In genomic region chr9:123491917-123492585, GRCm38 (mm10) we compare ENCODE assay signal across 7 mouse cellular contexts. TPM values are rescaled to one million over a fixed set of nuclear protein-coding genes. Genes with fewer than 3 reads are reported as not detected.
DNase-seq lines count a peak whose midpoint lies in the region; ATAC-seq and TF ChIP-seq lines count a peak whose summit lies in the region.

No protein-coding gene starts in this region.

- H3K4me3 ChIP-seq in lung, embryonic 15.5 days, result no peak overlapping the region
- no peak overlapping the region for H3K4me3 ChIP-seq in embryonic facial prominence, embryonic 13.5 days
- H3K4me3 ChIP-seq in heart, embryonic 13.5 days, result no peak overlapping the region
- H3K4me3 ChIP-seq in kidney, postnatal 0 days (replicated peaks; ENCODE audit: low read depth, low read length), result no peak overlapping the region
- H3K4me3 ChIP-seq in midbrain, postnatal 0 days (ENCODE audit: low read depth, low read length), result no peak overlapping the region

- no peaks in the 10 kb centered on the region for H3K9me3 ChIP-seq in lung, embryonic 15.5 days
- H3K9me3 ChIP-seq in embryonic facial prominence, embryonic 13.5 days, result no peaks in the 10 kb centered on the region
- H3K9me3 ChIP-seq in heart, embryonic 13.5 days, result no peaks in the 10 kb centered on the region
- no peaks in the 10 kb centered on the region for H3K9me3 ChIP-seq in kidney, postnatal 0 days (replicated peaks; ENCODE audit: low read length)
- H3K9me3 ChIP-seq in midbrain, postnatal 0 days (ENCODE audit: low read length), result no peaks in the 10 kb centered on the region

- peak overlapping the region; percentile 27 for H3K27ac ChIP-seq in lung, embryonic 15.5 days
- H3K27ac ChIP-seq in embryonic facial prominence, embryonic 13.5 days, result peak overlapping the region; percentile 60; the same call in 1 of the 2 replicates
- peak overlapping the region; percentile 85 for H3K27ac ChIP-seq in heart, embryonic 13.5 days (replicated peaks)
- H3K27ac ChIP-seq in kidney, postnatal 0 days, result no peak overlapping the region
- no peak overlapping the region for H3K27ac ChIP-seq in midbrain, postnatal 0 days (ENCODE audit: low read depth, low read length)

- peaks cover 4% of the 10 kb centered on the region for H3K36me3 ChIP-seq in lung, embryonic 15.5 days
- H3K36me3 ChIP-seq in embryonic facial prominence, embryonic 13.5 days, result 0 out of 2 replicates have a peak, but pooled peaks cover 11% of the 10 kb centered on the region
- H3K36me3 ChIP-seq in heart, embryonic 13.5 days, result peaks cover 8% of the 10 kb centered on the region
- no peaks in the 10 kb centered on the region for H3K36me3 ChIP-seq in kidney, postnatal 0 days (ENCODE audit: insufficient read depth, low read length)
- no peaks in the 10 kb centered on the region for H3K36me3 ChIP-seq in midbrain, postnatal 0 days (ENCODE audit: insufficient read depth, low read length)

- no peak overlapping the region for H3K9ac ChIP-seq in lung, embryonic 15.5 days
- H3K9ac ChIP-seq in embryonic facial prominence, embryonic 13.5 days, result no peak overlapping the region
- peak overlapping the region; percentile 17; the same call in 1 of the 2 replicates for H3K9ac ChIP-seq in heart, embryonic 13.5 days
- no peak overlapping the region for H3K9ac ChIP-seq in kidney, postnatal 0 days (ENCODE audit: low read depth, low read length)
- no peak overlapping the region for H3K9ac ChIP-seq in midbrain, postnatal 0 days (replicated peaks; ENCODE audit: low read length, poor library complexity, severe bottlenecking)

- H3K4me2 ChIP-seq in lung, embryonic 15.5 days, result no peak overlapping the region
- no peak overlapping the region; the same call in 1 of the 2 replicates for H3K4me2 ChIP-seq in embryonic facial prominence, embryonic 13.5 days
- peak overlapping the region; percentile 24 for H3K4me2 ChIP-seq in heart, embryonic 13.5 days
- H3K4me2 ChIP-seq in kidney, postnatal 0 days (ENCODE audit: low read length), result no peak overlapping the region
- no peak overlapping the region for H3K4me2 ChIP-seq in midbrain, postnatal 0 days (ENCODE audit: low read depth, low read length, poor library complexity, severe bottlenecking)

- H3K4me1 ChIP-seq in lung, embryonic 15.5 days, result peaks cover 65% of the 10 kb centered on the region
- H3K4me1 ChIP-seq in embryonic facial prominence, embryonic 13.5 days, result peaks cover 48% of the 10 kb centered on the region
- H3K4me1 ChIP-seq in heart, embryonic 13.5 days, result peaks cover 75% of the 10 kb centered on the region
- peaks cover 32% of the 10 kb centered on the region for H3K4me1 ChIP-seq in kidney, postnatal 0 days (replicated peaks; ENCODE audit: insufficient read depth, low read length)
- peaks cover 6% of the 10 kb centered on the region; the same call in 1 of the 2 replicates for H3K4me1 ChIP-seq in midbrain, postnatal 0 days (ENCODE audit: insufficient read depth, low read length)

- no peak for TF ChIP-seq CTCF in kidney, postnatal 0 days (IDR thresholded peaks at IDR 0.05; ENCODE audit: low read depth)
- TF ChIP-seq CTCF in midbrain, postnatal 0 days (IDR thresholded peaks at IDR 0.05), result no peak

- no peak for DNase-seq in lung, postnatal 36 days
- no peak for DNase-seq in kidney, postnatal 0 days (ENCODE audit: low spot score)
- DNase-seq in midbrain, postnatal 0 days (ENCODE audit: low spot score), result peak; percentile 71
- no peak for DNase-seq in ovary, postnatal 10 days (ENCODE audit: low spot score)

- ATAC-seq in lung, embryonic 15.5 days (ENCODE audit: borderline replicate concordance, extremely low read depth, low FRiP score, low TSS enrichment), result peak; percentile 66
- peak; percentile 77; the same call in 1 of the 2 replicates for ATAC-seq in embryonic facial prominence, embryonic 13.5 days (ENCODE audit: insufficient number of reproducible peaks, insufficient read depth, low FRiP score, low TSS enrichment, low read depth)
- ATAC-seq in heart, embryonic 13.5 days (ENCODE audit: extremely low read depth, insufficient number of reproducible peaks, low FRiP score, low TSS enrichment), result peak; percentile 75
- ATAC-seq in kidney, postnatal 0 days (replicated peaks; ENCODE audit: low FRiP score, low read depth), result peak; percentile 48
- peak; percentile 60 for ATAC-seq in midbrain, postnatal 0 days (ENCODE audit: low FRiP score)

- H3K27me3 ChIP-seq in lung, embryonic 15.5 days, result no peaks in the 10 kb centered on the region
- no peaks in the 10 kb centered on the region for H3K27me3 ChIP-seq in embryonic facial prominence, embryonic 13.5 days
- no peaks in the 10 kb centered on the region for H3K27me3 ChIP-seq in heart, embryonic 13.5 days (replicated peaks)
- H3K27me3 ChIP-seq in kidney, postnatal 0 days (ENCODE audit: insufficient read depth, low read length), result no peaks in the 10 kb centered on the region
- H3K27me3 ChIP-seq in midbrain, postnatal 0 days (ENCODE audit: insufficient read depth, low read length), result no peaks in the 10 kb centered on the region

- 46% methylated on average over 9 of the region's 9 CpGs for WGBS in lung, embryonic 15.5 days
- 64% methylated on average over 9 of the region's 9 CpGs for WGBS in embryonic facial prominence, embryonic 13.5 days
- 37% methylated on average over 9 of the region's 9 CpGs for WGBS in heart, embryonic 13.5 days
- WGBS in kidney, postnatal 0 days, result 66% methylated on average over 9 of the region's 9 CpGs
- 60% methylated on average over 9 of the region's 9 CpGs for WGBS in midbrain, postnatal 0 days

RNA-seq across cellular contexts. Expression of gene Limd1, which starts 13.5 kb away (rescaled TPM):
- 56.8 and 59.8 TPM in 2 replicates for polyA plus RNA-seq in lung, embryonic 15.5 days (2015; fragmentation: Nextera tagmentation; extraction: Ambion mirVana)
- polyA plus RNA-seq in embryonic facial prominence, embryonic 13.5 days (2015; fragmentation: Nextera tagmentation; extraction: Ambion mirVana), result 47.0 and 50.2 TPM in 2 replicates
- 34.6 and 36.1 TPM in 2 replicates for polyA plus RNA-seq in heart, embryonic 13.5 days (2015; fragmentation: Nextera tagmentation; extraction: Ambion mirVana)
- 43.3 and 44.0 TPM in 2 replicates for polyA plus RNA-seq in kidney, postnatal 0 days (2015; fragmentation: Nextera tagmentation; extraction: Ambion mirVana)
- 19.6 and 27.5 TPM in 2 replicates for total RNA-seq in midbrain, postnatal 0 days (2014; rRNA removed)
- polyA plus RNA-seq in midbrain, postnatal 0 days (2015; fragmentation: Nextera tagmentation; extraction: Ambion mirVana), result 7.9 and 8.0 TPM in 2 replicates

RNA-seq across cellular contexts. Expression of gene Sacm1l, which starts 37.5 kb away (rescaled TPM):
- polyA plus RNA-seq in lung, embryonic 15.5 days (2015; fragmentation: Nextera tagmentation; extraction: Ambion mirVana), result 53.6 and 53.9 TPM in 2 replicates
- 42.8 and 49.3 TPM in 2 replicates for polyA plus RNA-seq in embryonic facial prominence, embryonic 13.5 days (2015; fragmentation: Nextera tagmentation; extraction: Ambion mirVana)
- polyA plus RNA-seq in heart, embryonic 13.5 days (2015; fragmentation: Nextera tagmentation; extraction: Ambion mirVana), result 37.6 and 41.7 TPM in 2 replicates
- polyA plus RNA-seq in kidney, postnatal 0 days (2015; fragmentation: Nextera tagmentation; extraction: Ambion mirVana), result 55.2 and 59.5 TPM in 2 replicates
- 41.7 and 59.8 TPM in 2 replicates for total RNA-seq in midbrain, postnatal 0 days (2014; rRNA removed)
- polyA plus RNA-seq in midbrain, postnatal 0 days (2015; fragmentation: Nextera tagmentation; extraction: Ambion mirVana), result 35.1 and 35.4 TPM in 2 replicates

Comparison
In these comparisons a context has a peak if more than half of its experiments do, and no peak if none do; other contexts are left out.
1. H3K27ac ChIP-seq: peak in lung, embryonic 15.5 days (single experiment), embryonic facial prominence, embryonic 13.5 days (single experiment) and heart, embryonic 13.5 days (single experiment); none in kidney, postnatal 0 days (single experiment) and midbrain, postnatal 0 days (single experiment).
2. Peak in every context shown above with its lines, with median percentiles within 50 percentile points of each other: ATAC-seq.